Mouse (Mus musculus): Measurements from ENCODE around the gene Lpp.

- TF ChIP-seq CTCF (IDR thresholded peaks at IDR 0.05; ENCODE audit: borderline replicate concordance, control insufficient read depth, extremely low read depth, insufficient read depth, low read length, poor library complexity) = no peak
- no peak for TF ChIP-seq POLR2A (IDR thresholded peaks at IDR 0.05; ENCODE audit: control insufficient read depth, extremely low read depth, insufficient read depth, low read length, poor library complexity)
These were observed 242.1 kb downstream of the Lpp start for GRCm38 (mm10) chr16:24635381-24635919.

All from thymus, adult 2 months (tissue).